Mouse (Mus musculus) large intestine, adult 2 months (tissue): ENCODE results near the gene Fbxl19. TPM values are rescaled to one million over a fixed set of nuclear protein-coding genes. Genes with fewer than 3 reads are reported as not detected.
A peak's percentile ranks its signal among the peaks of the same experiment; 100 is the strongest.

ENCODE experiments used
- DNase-seq: peaks from one replicate; pipeline ENCODE4 v3.0.0-alpha.2; 2012; ENCODE audit warnings: low read depth, low spot score
- WGBS: fragments of 180-500 bp; shearing (Covaris S2); methylation state at CpG from one replicate; pipeline ENCODE4 v1.1.7; 2018; 5-methylcytosine and 5-hydroxymethylcytosine counted together
- polyA plus RNA-seq: library from polyadenylated mRNA; depleted of rRNA; stranded (reverse); fragments of >200 nt; gene quantifications from 2 replicates; pipeline ENCODE4 v1.2.3, GENCODE M21; 2012

The Fbxl19 gene
- polyA plus RNA-seq, 1 experiment, result 28.6 TPM

DNA sequence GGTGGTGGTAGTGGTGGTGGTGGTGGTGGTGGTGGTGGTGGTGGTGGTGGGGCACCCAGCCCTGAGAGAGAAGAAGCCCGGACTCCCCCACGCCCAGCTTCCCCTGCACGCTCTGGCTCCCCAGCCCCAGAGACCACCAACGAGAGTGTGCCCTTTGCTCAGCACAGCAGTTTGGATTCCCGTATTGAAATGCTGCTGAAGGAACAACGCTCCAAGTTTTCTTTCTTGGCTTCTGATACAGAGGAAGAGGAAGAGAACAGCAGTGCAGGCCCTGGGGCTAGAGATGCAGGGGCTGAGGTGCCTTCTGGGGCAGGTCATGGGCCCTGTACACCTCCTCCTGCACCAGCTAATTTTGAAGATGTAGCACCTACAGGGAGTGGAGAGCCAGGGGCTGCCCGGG lies 41.0 kb downstream of the Fbxl19 start, which contains the start of gene Gm49388:
Gm49388 (plus strand) TSS at position 301 of the 400 bp plus-strand sequence.
- DNase-seq, result no peak
- 92% methylated on average over 7 of the region's 7 CpGs for WGBS

DNA sequence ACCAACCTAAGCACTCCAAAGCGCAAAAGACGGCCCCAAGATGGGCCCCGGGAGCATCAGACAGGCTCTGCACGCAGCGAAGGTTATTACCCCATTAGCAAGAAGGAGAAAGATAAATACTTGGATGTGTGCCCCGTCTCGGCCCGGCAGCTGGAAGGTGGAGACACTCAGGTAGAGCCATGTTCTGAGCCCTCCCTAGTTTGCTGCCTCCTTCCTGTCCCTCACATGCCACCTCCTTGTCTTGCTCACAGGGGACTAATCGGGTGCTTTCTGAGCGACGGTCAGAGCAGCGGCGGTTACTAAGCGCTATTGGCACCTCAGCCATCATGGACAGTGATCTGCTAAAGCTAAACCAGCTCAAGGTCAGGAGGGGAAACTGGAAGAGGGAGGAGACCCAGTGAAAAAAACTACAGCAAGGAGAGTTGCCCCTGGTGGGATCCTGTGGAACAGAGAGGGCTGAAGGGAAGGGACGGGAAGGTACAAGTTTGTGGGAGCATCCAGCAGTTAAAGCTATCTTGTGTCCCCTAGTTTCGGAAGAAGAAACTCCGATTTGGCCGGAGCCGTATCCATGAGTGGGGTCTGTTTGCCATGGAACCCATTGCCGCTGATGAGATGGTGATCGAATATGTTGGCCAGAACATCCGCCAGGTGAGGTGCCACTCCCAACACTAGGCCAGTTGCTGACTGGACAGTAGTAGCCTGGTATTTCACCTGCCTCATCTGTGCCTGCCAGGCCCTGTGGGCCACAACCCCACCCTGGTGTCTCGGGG lies 52.9 kb downstream of the Fbxl19 start:
- 80% methylated on average over 23 of the region's 23 CpGs for WGBS

DNA sequence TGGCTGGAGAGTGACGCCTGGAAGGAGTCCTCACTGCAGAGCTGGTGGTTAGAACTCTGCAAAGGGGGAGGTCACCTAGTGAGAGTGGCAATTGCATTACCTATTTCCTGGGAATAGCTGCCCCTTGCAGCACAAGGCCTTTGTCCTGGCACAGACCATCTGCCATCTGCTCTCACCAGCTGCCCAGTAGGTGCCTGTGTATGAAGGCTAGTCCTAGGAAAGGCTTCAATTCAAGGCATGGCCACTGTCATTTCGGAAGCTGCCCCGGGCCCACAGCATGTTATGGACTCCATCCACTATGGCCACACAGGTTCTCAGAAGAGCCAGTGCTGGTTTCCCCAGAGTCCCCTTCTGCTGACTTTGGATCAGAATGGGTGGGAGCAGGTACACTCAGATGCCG lies 54.2 kb downstream of the Fbxl19 start:
- WGBS, result 87% methylated on average over 4 of the region's 4 CpGs
- no peak for DNase-seq

More for the DNA sequence above, 52.9 kb downstream of the Fbxl19 start:
- no peak for DNase-seq

DNA sequence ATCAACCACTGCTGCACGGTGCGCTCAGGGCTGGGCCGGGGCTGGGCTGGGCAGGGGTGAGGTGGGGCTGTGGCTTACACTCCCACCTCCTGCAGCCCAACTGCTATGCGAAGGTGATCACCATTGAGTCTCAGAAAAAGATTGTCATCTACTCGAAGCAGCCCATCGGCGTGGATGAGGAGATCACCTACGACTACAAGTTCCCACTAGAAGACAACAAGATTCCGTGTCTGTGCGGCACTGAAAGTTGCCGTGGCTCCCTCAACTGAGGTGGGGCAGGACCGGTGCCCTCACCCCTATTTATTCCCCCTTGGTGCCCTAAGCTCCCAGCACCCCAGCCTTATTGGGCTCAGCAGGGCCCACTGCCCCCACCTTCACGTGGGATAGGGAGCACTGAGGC lies 54.9 kb downstream of the Fbxl19 start:
- no peak for DNase-seq
- 86% methylated on average over 13 of the region's 13 CpGs for WGBS

DNA sequence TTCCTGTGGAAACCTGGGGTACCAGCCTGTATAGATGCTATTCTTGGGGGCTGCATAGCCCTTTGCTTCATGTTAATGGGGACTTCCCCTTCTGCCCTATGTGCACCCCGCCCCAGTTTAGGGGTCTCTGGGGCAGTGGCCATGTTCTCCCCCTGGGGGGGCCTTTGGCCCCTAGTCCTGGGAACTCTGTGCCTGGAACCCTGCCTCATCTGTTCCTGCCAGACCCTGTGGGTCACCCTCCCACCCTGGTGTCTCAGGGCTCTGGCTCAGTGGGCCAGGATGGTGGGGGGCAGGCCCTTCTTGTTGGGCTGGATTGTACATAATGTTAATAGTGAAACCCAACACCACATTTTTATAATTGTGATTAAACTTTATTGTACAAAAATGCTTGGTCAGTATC lies 55.4 kb downstream of the Fbxl19 start:
- no peak for DNase-seq
- WGBS, result 89% methylated on average over 1 of the region's 1 CpGs

DNA sequence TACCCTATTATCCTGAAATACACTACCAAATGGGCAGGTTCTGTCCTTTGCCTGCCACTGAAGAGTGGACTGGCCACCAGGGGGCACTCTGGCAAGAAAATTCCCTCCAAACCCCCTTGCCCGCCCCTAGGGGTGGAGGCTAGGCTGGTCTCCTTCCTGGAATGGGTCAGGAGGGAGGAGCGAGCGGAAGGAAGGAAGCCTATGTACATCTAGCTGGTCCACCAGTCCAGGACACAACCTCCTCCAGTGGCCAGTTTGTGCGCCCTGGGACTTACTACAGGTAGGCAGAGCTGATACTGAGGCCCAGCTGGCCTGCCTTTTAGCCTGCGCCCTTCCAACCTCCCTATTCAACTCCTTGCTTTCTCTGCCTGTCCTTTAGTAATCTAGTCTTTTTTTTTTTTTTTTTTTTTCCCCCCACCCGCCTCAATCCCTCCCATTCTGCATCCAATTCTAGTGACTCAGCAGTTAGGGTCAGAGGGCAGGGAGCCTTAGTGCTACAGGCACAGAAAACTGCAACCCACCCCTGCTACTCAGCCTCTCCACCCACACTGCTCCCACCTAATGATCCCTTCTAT lies 56.2 kb downstream of the Fbxl19 start, which contains the start of gene Hsd3b7:
Hsd3b7 (plus strand) TSS at position 170 of the 575 bp plus-strand sequence.
- peak; percentile 92 for DNase-seq
- 5% methylated on average over 6 of the region's 6 CpGs for WGBS

DNA sequence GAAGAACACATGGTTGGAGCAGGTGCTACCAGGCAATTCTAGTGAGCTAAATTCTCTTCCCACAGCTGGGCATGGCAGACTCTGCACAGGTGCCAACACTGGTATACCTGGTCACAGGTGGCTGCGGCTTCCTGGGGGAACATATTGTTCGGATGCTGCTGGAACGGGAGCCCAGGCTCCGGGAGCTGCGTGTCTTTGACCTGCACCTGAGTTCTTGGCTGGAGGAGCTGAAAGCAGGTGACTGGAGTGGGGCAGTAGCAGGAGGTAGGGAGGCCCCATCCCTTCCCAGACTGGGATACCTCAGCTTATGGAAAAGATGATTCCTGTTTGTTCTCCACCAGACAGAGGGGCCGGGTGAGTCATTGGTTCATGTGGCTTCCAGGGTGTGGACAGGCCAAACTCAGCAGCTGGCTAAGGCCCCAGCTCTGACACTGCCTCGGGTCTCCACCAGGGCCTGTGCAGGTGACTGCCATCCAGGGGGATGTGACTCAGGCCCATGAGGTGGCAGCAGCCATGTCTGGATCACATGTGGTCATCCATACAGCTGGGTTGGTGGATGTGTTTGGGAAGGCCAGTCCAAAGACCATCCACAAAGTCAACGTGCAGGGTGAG lies 56.8 kb downstream of the Fbxl19 start:
- 49% methylated on average over 8 of the region's 8 CpGs for WGBS
- no peak for DNase-seq

DNA sequence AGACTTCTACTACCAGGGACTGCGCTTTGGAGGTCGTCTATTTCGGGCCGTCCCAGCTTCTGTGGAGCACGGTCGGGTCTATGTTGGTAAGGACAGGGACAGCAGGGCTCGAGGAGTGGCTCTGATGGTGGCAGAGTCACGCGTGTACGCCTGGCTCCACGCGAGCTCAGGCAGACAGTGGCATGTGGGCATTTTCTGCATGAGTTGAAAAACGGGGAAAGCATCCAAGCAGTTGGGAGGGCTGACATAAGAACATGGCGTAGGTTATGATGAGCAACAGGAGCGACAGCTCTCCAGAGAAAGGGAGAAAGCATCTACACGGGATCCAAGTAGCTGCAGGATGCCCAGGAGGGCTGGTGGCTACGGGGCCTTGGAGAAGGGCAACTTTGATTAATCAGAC lies 58.0 kb downstream of the Fbxl19 start:
- no peak for DNase-seq
- 91% methylated on average over 17 of the region's 17 CpGs for WGBS

DNA sequence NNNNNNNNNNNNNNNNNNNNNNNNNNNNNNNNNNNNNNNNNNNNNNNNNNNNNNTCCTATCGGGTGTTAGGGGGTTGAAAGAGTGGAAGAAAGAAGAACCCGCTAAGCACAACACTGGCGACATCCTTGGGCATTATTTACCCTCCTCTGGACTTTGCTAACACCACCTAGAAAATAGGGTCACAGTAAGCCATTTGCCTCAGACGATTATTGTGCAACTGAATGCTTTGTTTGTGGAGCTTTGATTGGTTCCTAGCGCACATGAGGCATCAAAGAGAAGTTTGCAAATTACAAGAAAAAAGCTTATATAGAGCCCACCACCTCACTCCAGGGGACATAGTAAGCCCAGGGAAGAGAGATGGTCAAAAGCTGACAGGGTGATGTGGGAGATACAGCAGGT lies 64.5 kb downstream of the Fbxl19 start:
- 55% methylated on average over 5 of the region's 5 CpGs for WGBS
- DNase-seq, result no peak

DNA sequence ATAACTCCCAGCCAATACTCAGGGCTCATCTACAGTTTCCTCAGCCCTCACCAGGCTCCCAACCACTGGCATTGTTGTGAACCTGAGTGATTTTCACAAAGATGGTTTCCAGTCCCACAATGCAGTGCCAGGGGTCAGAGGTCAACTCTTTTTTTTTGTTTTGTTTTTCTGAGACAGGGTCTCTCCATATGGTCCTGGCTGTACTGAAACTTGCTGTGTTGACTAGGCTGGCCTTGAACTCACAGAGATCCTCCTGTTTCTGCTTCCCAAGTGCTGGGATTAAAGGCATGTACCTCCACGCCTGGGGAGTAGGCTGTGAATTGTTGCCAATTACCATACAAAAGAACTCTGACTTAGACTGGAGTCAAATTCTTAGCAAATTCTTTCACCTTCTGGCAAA lies 65.5 kb downstream of the Fbxl19 start:
- no peak for DNase-seq
- WGBS, result 93% methylated on average over 1 of the region's 1 CpGs

DNA sequence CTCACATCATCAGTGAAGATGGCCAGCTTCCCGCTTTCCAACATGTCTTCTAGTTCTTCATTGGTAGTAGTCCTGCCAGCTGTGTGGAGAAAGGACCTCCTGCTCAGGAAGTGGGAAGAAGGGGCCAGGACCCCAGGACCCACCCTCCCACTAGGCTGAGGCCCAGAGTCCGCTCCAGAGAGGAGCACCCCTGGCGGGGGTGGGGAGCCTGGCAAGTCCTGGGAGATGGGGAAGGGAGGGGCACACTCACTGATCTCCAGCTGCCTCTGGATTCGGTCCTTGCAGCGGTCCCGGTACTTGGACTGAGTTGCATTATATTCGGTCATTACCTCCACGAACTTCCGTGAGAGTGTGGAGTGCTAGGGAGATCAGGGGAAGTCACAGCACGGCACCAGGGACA lies 66.3 kb downstream of the Fbxl19 start:
- DNase-seq, result no peak
- WGBS, result 80% methylated on average over 10 of the region's 10 CpGs

DNA sequence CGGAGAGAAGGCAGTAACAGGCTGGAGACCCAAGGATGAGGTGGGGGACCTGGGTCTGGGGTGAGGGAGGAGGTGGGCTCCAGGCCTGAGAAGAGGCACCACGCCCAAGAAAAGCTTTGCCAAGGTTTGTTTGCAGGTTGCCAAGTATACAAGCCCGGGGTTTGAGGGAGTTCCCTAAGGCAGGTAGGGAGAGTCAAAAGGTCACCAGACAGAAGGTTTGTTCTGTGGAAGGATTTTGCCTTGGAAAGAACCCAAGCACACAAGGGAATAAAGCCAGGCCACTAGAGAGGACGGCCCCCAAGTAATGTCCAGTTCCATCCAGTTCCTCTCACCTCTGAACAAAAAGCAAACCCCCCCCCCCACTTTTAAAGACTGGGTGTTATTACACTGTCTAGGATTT lies 66.9 kb downstream of the Fbxl19 start:
- no peak for DNase-seq
- WGBS, result 50% methylated on average over 4 of the region's 4 CpGs

DNA sequence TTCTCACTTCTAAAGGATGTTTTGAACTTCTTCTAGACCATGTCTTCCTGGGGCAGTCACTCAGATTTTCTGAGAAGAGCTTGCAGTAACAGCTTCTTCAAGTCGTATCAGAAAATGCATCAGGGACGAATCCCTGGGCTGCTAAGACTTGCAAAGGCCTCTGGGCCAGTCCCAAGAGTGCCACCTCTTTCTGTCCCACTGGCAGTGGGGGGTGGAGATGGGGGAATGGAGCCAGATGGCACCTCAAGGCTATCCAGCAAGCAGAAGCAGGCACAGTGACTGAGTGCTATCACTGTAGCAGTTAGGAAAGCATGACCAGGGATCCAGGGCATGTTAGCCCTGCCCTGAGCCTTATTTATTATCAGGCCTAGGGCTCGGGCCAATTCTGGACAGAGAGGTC lies 67.9 kb downstream of the Fbxl19 start:
- no peak for DNase-seq
- 84% methylated on average over 3 of the region's 3 CpGs for whole genome bisulfite sequencing

DNA sequence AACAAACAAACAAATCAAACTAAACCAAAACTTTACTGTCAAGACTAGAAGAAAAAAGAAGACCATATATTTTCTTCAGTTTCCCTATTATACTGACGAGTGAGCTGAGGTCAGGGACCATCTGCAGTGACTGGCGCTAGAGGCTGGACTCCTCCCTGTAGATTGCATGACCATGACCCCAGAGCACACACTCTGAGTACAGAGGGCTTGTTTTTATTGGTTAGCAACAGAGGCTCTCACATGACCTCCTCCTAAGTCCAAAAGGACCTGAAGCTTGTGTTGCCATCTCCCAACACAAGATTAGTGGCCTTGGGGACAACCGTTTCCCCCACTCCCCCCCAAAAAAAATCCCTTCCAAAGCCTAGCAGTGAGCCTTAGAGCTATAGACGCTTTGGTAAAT lies 69.5 kb downstream of the Fbxl19 start:
- DNase-seq, result no peak
- 33% methylated on average over 4 of the region's 4 CpGs for WGBS

DNA sequence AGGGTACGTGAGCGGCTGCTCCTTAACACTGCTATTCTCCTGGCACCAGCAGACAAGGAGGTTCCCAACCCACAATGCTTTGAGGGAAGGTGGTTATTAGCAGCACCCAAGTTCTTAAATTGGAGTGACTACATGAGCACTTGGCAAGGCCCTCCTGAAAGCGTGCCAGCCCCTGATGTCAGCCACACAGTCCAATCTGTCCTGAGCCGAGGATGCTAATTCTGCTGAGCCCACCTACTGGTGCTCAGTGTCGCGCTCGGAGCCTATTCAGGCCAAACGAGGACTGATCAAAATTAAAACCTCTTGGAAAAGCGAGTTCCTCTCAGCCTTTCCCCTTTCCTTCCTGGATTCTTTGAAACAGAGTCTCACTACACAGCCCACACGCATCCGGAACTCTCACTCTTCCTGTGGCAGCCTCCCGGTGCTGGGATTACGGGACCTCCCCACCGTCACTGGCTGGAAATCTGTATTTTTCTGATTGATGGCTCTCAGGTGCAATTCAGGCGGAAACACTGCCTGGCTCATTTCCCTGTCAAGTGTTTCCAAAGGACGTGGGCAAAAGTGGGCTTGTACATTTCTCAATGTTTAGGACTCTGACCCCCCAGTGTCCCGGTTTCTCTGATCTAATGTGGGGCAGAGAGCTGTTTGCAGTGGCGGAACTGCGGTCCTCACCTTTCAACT lies 70.0 kb downstream of the Fbxl19 start:
- WGBS, result 69% methylated on average over 19 of the region's 19 CpGs
- no peak for DNase-seq

DNA sequence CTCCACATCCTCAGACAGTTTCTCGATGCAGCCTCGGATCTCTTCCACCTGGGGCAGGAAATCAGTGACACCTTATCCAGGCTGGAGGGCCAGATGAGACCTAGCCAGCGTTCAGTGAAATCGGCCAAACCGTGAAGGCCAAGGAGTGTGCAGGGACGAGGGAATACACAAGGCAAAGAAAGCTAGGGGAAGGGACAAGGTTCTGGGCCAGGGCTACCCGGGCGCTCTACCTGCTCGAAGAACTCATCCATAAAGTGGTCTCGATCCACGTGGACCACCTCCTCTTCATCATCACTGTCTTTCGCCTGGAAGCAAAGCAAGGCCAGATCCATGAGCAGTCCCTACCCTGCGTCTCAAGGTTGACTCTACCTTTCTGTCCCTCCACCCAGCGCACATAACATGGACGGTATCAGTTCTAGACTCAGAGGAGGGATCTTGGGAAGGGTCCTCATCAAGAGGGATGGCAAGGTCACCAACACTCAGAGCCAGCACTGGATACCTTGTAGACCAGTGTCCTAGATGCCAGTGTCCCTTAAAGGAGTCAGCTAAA lies 70.8 kb downstream of the Fbxl19 start:
- 90% methylated on average over 15 of the region's 15 CpGs for WGBS
- no peak for DNase-seq

DNA sequence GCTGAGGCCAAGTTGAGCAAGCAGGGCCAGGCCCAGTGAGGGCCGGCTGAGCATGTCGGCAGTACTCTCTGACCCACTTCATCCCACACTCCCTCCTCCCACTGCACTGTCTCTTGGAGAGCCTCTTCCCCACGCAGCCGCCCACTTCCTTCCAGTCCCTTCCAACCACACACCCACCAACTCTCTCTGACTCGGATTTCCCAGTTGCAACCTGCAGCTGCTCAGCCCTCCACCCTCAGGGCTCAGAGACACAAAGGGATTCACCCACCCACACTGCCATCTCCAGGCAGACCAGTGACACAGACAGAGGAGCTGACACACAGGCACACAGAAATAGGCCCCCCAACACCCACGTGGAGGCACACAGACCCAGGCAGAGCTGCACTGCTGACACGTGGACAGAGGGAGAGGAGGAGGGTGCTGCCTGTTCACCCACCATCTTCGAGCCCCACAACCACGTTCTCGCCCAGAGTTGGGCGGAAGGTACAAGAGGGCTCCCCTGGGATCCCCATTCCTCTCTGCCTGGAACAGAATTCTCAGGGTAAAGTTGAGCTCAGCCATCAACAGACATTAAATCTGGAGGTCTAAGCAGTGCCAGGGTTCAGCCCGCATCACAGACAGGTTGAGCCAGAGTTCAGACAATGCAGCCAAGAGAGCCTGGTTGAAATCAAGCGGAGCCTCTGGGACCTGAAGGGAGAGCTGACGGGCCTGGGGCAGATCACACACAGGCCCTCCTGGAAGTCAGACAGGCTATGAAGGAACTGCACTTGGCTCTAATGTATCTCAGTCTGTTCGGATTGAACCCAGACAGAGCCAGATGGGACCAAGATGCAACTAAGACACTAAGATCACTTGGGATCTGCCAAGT lies 71.8 kb downstream of the Fbxl19 start:
- WGBS, result 56% methylated on average over 15 of the region's 15 CpGs

DNA sequence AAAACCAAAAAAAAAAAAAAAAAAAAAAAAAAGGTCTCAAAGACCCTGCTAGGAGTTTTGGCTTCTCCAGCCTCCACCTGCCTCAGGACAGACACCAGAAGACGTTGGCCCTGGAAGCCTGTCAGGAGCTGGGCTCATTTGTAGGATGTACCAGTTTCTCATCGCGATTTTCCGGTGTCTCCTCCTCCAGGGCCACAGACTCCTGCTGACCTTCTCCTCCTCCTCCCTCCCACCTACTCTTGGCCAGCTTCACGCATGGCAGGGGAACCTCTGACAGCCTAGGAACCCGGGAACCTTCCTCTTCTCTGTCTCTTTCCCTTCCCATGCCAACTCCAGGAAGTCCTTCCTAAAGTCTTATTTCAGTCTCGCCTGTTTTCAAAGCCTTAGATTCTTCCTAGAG lies 72.7 kb downstream of the Fbxl19 start:
- 79% methylated on average over 7 of the region's 7 CpGs for WGBS
- no peak for DNase-seq

More for the DNA sequence above, 71.8 kb downstream of the Fbxl19 start:
- no peak for DNase-seq

DNA sequence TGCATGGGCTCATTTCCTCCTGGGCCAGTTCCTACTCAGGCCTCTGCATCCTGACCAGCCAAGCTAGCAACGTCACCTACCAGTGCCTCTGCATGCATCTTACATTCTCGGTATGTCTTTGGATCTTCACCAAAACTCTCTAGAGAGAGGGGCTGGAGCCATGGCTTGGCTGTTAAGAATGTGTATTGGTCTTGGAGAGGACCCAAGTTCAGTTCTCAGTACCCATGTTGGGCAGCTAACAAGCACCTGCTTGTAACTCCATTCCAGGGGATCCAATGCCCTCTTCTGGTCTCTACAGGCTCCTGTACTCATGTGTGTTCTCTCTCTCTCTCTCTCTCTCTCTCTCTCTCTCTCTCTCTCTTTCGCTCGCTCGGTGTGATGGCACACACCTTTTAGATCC lies 73.4 kb downstream of the Fbxl19 start:
- WGBS, result 79% methylated on average over 5 of the region's 5 CpGs
- no peak for DNase-seq
